Mouse (Mus musculus) heart, postnatal 0 days (tissue): Measurements from ENCODE around the gene Adcy2. TPM values are rescaled to one million over a fixed set of nuclear protein-coding genes. Genes with fewer than 3 reads are reported as not detected.

Experiments
- ATAC-seq: fragments of 200-750 bp; cut with Nextera tagmentation; 2 replicates; pipeline ENCODE4 v1.8.0; 2017; ENCODE audit warnings: low read depth, moderate number of reproducible peaks, moderate library complexity; ENCODE audit not compliant: insufficient read depth
- DNase-seq: peaks from one replicate; pipeline ENCODE4 v3.0.0-alpha.2; 2016; ENCODE audit warnings: low spot score
- H3K27ac ChIP-seq: fragments of 300-500 bp; sonication (generic); 2 replicates; pipeline ENCODE4 v1.5.1; 2014; ENCODE audit warnings: low read depth, mild to moderate bottlenecking
- H3K27me3 ChIP-seq: fragments of 300-500 bp; sonication (generic); 2 replicates; pipeline ENCODE4 v1.6.1; 2014; ENCODE audit warnings: low read length, mixed read lengths; ENCODE audit not compliant: control insufficient read depth, insufficient read depth
- H3K36me3 ChIP-seq: fragments of 300-500 bp; sonication (generic); replicated peaks from 2 replicates; pipeline ENCODE4 v1.6.1; 2014; ENCODE audit warnings: low read length, mixed read lengths; ENCODE audit not compliant: control insufficient read depth, insufficient read depth
- H3K4me1 ChIP-seq: fragments of 300-500 bp; sonication (generic); 2 replicates; pipeline ENCODE4 v1.6.1; 2014; ENCODE audit warnings: antibody characterized with exemption; ENCODE audit not compliant: control insufficient read depth, insufficient read depth
- H3K4me2 ChIP-seq: fragments of 300-500 bp; sonication (generic); 2 replicates; pipeline ENCODE4 v1.6.1; 2014; ENCODE audit warnings: low read depth, mild to moderate bottlenecking, low read length, moderate library complexity
- H3K4me3 ChIP-seq: fragments of 300-500 bp; sonication (generic); 2 replicates; pipeline ENCODE4 v1.5.1; 2014; ENCODE audit warnings: low read depth, low read length
- H3K9ac ChIP-seq: fragments of 300-500 bp; sonication (generic); replicated peaks from 2 replicates; pipeline ENCODE4 v1.6.1; 2014; ENCODE audit warnings: low read depth, low read length, mixed read lengths
- H3K9me3 ChIP-seq: fragments of 300-500 bp; sonication (generic); replicated peaks from 2 replicates; pipeline ENCODE4 v1.6.1; 2016; ENCODE audit warnings: low read length; ENCODE audit not compliant: control insufficient read depth
- CTCF ChIP-seq: IDR thresholded peaks from 2 replicates; pipeline ENCODE4 v1.5.1; 2016; ENCODE audit warnings: antibody characterized with exemption, control low read depth, low read depth
- EP300 ChIP-seq: IDR thresholded peaks from 2 replicates; pipeline ENCODE4 v1.6.1; 2016; ENCODE audit warnings: antibody characterized with exemption, low read depth
- WGBS: fragments of 180-500 bp; shearing (Covaris S2); extraction: QIAGEN DNeasy Blood & Tissue Kit; methylation state at CpG from one replicate; pipeline ENCODE4 v1.1.7; 2014; 5-methylcytosine and 5-hydroxymethylcytosine counted together
- polyA plus RNA-seq: library from polyadenylated mRNA; unstranded; fragments of >200 nt; fragmentation: Nextera tagmentation; extraction: Ambion mirVana; gene quantifications from 2 replicates; pipeline ENCODE4 v1.2.1, GENCODE M21; 2015
- total RNA-seq: library from RNA; depleted of rRNA; stranded (reverse); fragments of >200 nt; gene quantifications from 2 replicates; pipeline ENCODE4 v1.2.3, GENCODE M21; 2014; ENCODE audit warnings: low replicate concordance

The Adcy2 gene
- total and polyA plus RNA-seq, 2 experiments from 2014 or later: 0.19 to 0.34 TPM

DNA sequence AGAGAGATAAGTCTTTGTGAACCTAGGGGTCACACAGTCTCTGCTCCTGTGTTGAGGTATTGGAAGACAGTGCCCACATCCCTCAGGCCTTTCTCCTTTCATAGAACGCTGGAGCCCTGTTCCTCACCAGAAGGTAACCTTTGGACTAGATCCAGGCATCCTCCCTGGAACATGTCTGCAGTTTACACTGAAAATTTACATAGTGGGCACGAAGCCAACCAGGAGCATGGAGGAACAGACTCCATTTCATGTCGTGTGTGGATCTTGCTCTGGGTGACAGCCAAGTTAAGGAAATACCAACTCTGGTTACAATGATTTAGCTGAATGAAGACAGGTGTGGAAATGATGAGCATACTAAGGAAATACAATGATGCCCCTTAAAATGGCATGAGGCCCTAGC lies 2.7 kb downstream of the Adcy2 start:
- H3K27ac ChIP-seq: no peak overlapping the region
- no peaks in the 10 kb centered on the region for H3K36me3 ChIP-seq
- no peak overlapping the region for H3K4me3 ChIP-seq
- H3K9ac ChIP-seq: no peak overlapping the region
- ATAC-seq (no peak), DNase-seq (no peak)
- no peaks in the 10 kb centered on the region for H3K9me3 ChIP-seq
- H3K4me2 ChIP-seq: no peak overlapping the region
- peaks cover 43% of the 10 kb centered on the region for H3K27me3 ChIP-seq
- 63% methylated on average over 3 of the region's 3 CpGs for WGBS
- TF ChIP-seq EP300: no peak
- no peak for TF ChIP-seq CTCF
- peaks cover 8% of the 10 kb centered on the region; the same call in 1 of the 2 replicates for H3K4me1 ChIP-seq

DNA sequence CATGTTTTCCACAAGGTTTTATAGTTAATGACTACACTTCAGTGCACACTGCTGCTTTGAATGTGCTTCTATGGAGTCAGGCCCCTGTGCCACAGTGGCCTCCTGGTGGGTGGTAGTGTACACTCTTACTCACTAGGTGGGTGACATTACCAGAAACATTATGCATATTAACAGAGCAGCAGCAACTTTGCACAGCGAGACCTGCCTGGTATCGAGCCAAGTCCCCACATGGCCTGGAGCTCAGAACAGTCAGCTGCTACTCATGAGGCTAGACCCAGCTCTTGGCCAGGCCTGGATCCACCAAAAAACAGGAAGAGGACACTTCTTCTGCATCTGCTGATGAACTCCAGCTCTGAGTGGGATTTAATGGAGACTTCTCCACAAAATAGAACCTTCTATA lies 13.6 kb downstream of the Adcy2 start:
- Histone ChIP-seq H3K9me3 (no peaks in the 10 kb centered on the region), H3K9ac (no peak overlapping the region), H3K27me3 (no peaks in the 10 kb centered on the region), H3K36me3 (no peaks in the 10 kb centered on the region), H3K4me3 (no peak overlapping the region), H3K27ac (no peak overlapping the region), H3K4me1 (no peaks in the 10 kb centered on the region), H3K4me2 (no peak overlapping the region)
- TF ChIP-seq CTCF: no peak
- TF ChIP-seq EP300: no peak
- ATAC-seq (no peak), DNase-seq (no peak)
- 75% methylated on average over 2 of the region's 2 CpGs for WGBS

DNA sequence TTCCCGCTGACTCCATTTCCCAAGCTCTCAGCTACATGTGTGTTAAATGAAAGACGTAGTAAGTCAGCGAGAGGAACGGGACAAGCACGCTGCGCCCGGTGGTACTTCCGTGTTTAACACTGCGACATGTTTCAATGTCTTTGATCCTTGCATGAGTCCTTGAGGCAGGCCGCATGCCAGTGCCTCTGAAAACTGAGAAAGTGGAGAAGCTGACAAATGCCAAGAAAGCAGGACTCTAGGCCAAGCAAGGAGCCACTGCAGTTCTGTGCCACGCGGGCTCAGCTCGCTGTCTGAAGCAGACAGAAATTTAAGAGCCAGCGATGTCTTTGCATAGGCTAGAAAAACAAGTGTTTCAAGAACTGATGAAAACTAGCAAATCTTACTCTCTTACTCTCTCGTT lies 15.3 kb downstream of the Adcy2 start:
- no peak overlapping the region for H3K4me3 ChIP-seq
- TF ChIP-seq EP300 (no peak), CTCF (no peak)
- 80% methylated on average over 15 of the region's 15 CpGs for WGBS
- ATAC-seq (no peak), DNase-seq (no peak)
- H3K9me3 ChIP-seq: no peaks in the 10 kb centered on the region
- no peaks in the 10 kb centered on the region for H3K4me1 ChIP-seq
- no peak overlapping the region for H3K27ac ChIP-seq
- no peak overlapping the region for H3K9ac ChIP-seq
- H3K36me3 ChIP-seq: no peaks in the 10 kb centered on the region
- H3K27me3 ChIP-seq: no peaks in the 10 kb centered on the region
- H3K4me2 ChIP-seq: no peak overlapping the region

DNA sequence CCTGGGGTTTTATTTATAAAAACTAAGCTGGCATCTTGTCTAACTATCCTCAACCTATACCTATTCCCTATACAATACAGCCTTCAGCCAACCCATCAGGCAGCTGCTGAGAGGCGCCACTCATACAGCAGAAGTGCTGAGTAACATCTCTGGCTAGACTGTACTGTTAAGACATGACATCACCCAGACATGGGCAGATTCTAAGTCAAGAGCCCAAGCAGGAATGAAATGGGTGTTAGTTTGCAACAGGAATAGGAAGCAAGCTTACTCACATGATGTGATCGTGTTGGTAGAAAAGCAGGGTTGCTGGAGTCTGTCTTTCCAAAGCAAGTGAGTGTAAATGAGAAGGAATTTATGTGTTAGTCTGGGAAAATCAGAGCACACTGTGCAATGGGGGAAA lies 18.3 kb downstream of the Adcy2 start:
- no peak overlapping the region for H3K4me2 ChIP-seq
- H3K27ac ChIP-seq: no peak overlapping the region
- WGBS: 72% methylated on average over 2 of the region's 2 CpGs
- no peaks in the 10 kb centered on the region for H3K27me3 ChIP-seq
- no peaks in the 10 kb centered on the region for H3K9me3 ChIP-seq
- ATAC-seq (no peak), DNase-seq (no peak)
- H3K36me3 ChIP-seq: no peaks in the 10 kb centered on the region
- TF ChIP-seq CTCF (no peak), EP300 (no peak)
- no peaks in the 10 kb centered on the region for H3K4me1 ChIP-seq
- no peak overlapping the region for H3K4me3 ChIP-seq
- no peak overlapping the region for H3K9ac ChIP-seq

DNA sequence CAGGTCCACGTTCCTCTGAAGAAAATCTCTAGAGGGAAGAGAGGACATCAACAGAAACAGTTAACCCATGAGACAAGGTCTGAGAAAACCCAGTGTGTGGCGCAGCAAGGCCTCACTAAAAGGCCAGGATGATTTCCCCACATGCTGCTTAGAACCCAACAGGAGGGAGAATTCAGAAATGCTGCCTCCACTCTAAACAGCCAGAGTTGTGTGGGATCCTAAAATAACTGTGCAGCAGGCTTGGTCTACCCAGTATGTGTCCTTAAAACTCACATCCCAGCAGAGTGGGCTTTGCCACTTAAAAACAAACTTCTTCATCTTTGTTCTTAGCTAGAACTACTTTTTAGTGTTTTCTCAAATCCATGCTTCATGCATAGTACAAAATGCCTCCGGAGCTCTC lies 26.2 kb downstream of the Adcy2 start:
- H3K9ac ChIP-seq: no peak overlapping the region
- WGBS: 29% methylated on average over 3 of the region's 3 CpGs
- H3K4me1 ChIP-seq: no peaks in the 10 kb centered on the region
- no peak overlapping the region for H3K4me3 ChIP-seq
- H3K27ac ChIP-seq: no peak overlapping the region
- H3K27me3 ChIP-seq: no peaks in the 10 kb centered on the region
- ATAC-seq (no peak), DNase-seq (no peak)
- no peaks in the 10 kb centered on the region for H3K9me3 ChIP-seq
- H3K4me2 ChIP-seq: no peak overlapping the region
- TF ChIP-seq CTCF (no peak), EP300 (no peak)
- no peaks in the 10 kb centered on the region for H3K36me3 ChIP-seq

DNA sequence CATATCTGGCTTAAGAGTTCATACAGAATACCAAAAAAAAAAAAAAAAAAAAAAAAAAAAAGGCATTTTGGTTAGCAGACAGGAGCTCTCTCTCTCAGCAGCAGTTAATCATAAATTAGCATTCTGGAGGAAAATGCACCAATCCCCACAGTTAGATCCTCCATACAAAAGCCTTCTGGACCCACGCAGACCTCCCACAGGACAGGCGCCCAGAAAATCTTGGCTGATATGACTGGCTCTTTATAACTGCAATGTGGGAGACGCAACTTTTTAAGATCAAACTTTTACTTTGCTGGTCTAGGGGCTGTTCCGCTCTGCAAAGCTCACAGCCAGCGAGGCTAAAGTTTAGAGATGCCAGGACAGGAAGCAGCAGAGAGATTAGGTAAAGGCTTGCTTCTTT lies 37.8 kb downstream of the Adcy2 start:
- no peaks in the 10 kb centered on the region for H3K27me3 ChIP-seq
- no peaks in the 10 kb centered on the region for H3K36me3 ChIP-seq
- H3K27ac ChIP-seq: no peak overlapping the region
- DNase-seq (no peak), ATAC-seq (no peak)
- no peaks in the 10 kb centered on the region for H3K4me1 ChIP-seq
- no peak overlapping the region for H3K4me3 ChIP-seq
- WGBS: 62% methylated on average over 5 of the region's 5 CpGs
- TF ChIP-seq CTCF: no peak
- no peak for TF ChIP-seq EP300
- no peaks in the 10 kb centered on the region for H3K9me3 ChIP-seq
- H3K4me2 ChIP-seq: no peak overlapping the region
- no peak overlapping the region for H3K9ac ChIP-seq
